Mouse (Mus musculus): ENCODE measurements around the gene Scaf4. TPM values are rescaled to one million over a fixed set of nuclear protein-coding genes. Genes with fewer than 3 reads are reported as not detected.

Gene Scaf4
- polyA plus RNA-seq, 1 experiment: 67.0 TPM

DNA sequence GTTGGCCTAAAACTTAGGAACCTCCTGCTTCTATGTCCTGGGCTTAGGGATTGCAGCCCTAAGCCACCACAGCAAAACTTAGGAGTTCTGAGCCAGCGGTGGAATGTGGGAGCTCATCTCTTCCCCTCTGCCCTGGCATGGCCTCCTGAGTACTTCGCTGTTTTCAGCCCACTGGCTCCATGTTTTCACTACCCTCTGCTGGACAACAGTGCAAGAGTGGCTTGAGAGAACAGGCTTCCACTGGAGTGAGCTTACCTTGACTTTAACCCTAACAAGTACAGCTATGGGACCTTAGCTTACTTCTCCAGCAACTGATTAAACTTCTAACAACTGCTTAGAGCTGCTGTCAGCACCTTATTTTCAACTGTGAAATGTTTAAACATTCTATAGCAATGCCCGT, 49.1 kb downstream of the Scaf4 start:
- no peaks in the 10 kb centered on the region for H3K4me1 ChIP-seq (ENCODE audit: control insufficient read depth, insufficient read depth, low read length)
- no peak overlapping the region for H3K4me3 ChIP-seq (ENCODE audit: control insufficient read depth, low read depth, low read length)
- no peaks in the 10 kb centered on the region for H3K27me3 ChIP-seq (ENCODE audit: control insufficient read depth, insufficient read depth, low read length)
- TF ChIP-seq CTCF (IDR thresholded peaks at IDR 0.05; ENCODE audit: control insufficient read depth, insufficient read depth, insufficient replicate concordance, low read depth, low read length) (no peak), POLR2A (IDR thresholded peaks at IDR 0.05; ENCODE audit: control insufficient read depth, low read depth, low read length) (no peak)
- H3K36me3 ChIP-seq (ENCODE audit: control insufficient read depth, insufficient read depth, low read length): peaks cover 3% of the 10 kb centered on the region; the same call in 1 of the 2 replicates
- H3K27ac ChIP-seq (ENCODE audit: control insufficient read depth, insufficient read depth, low read depth, low read length): peak overlapping the region; percentile 54; the same call in 1 of the 2 replicates

DNA sequence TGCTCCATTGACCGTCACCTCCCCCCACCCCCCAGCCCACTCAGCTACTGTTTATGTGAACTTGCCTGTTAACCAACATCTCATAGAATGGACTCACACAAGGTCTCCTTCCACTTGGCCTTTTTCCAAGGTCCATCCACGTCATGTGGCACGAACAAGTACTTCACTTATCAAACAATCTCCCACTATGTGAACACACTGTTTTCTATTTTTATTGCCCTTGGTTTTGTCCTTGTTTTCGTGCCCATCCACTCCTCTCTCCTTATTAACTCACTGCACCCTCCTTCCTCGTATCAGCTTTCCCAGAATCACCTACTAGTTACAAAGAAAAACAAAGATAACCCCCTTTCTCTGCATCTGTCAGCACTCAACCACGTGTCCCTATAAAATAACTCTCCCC, 49.7 kb downstream of the Scaf4 start:
- H3K36me3 ChIP-seq (ENCODE audit: control insufficient read depth, insufficient read depth, low read length): peaks cover 2% of the 10 kb centered on the region; the same call in 1 of the 2 replicates

DNA sequence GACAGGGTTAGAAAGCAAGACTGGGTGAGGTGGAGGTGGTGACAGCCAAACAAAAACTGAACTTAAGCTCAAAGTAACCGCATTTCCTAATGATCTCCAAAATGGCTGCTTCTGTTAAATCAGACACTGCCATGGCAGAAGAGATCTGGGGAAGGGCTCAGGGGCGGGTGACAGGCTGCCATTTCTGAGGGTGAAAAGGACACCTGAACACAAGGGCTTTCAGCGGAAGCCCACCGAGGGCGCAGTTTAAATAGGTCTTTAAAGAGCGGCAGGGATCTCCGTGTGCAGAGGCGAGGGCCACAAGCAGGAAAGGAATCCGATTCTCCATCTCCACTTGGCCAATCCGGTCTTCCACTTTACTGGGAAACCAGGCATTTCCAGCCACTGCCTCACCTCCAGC, 50.6 kb downstream of the Scaf4 start:
- Histone ChIP-seq H3K36me3 (ENCODE audit: control insufficient read depth, insufficient read depth, low read length) (no peaks in the 10 kb centered on the region), H3K27ac (ENCODE audit: control insufficient read depth, insufficient read depth, low read depth, low read length) (no peak overlapping the region), H3K4me1 (ENCODE audit: control insufficient read depth, insufficient read depth, low read length) (no peaks in the 10 kb centered on the region), H3K27me3 (ENCODE audit: control insufficient read depth, insufficient read depth, low read length) (no peaks in the 10 kb centered on the region), H3K4me3 (ENCODE audit: control insufficient read depth, low read depth, low read length) (no peak overlapping the region)
- TF ChIP-seq POLR2A (IDR thresholded peaks at IDR 0.05; ENCODE audit: control insufficient read depth, low read depth, low read length) (no peak), CTCF (IDR thresholded peaks at IDR 0.05; ENCODE audit: control insufficient read depth, insufficient read depth, insufficient replicate concordance, low read depth, low read length) (no peak)

More for the DNA sequence above, 49.7 kb downstream of the Scaf4 start:
- TF ChIP-seq POLR2A (IDR thresholded peaks at IDR 0.05; ENCODE audit: control insufficient read depth, low read depth, low read length) (no peak), CTCF (IDR thresholded peaks at IDR 0.05; ENCODE audit: control insufficient read depth, insufficient read depth, insufficient replicate concordance, low read depth, low read length) (no peak)
- Histone ChIP-seq H3K4me3 (ENCODE audit: control insufficient read depth, low read depth, low read length) (no peak overlapping the region), H3K27ac (ENCODE audit: control insufficient read depth, insufficient read depth, low read depth, low read length) (no peak overlapping the region), H3K4me1 (ENCODE audit: control insufficient read depth, insufficient read depth, low read length) (no peaks in the 10 kb centered on the region), H3K27me3 (ENCODE audit: control insufficient read depth, insufficient read depth, low read length) (no peaks in the 10 kb centered on the region)

DNA sequence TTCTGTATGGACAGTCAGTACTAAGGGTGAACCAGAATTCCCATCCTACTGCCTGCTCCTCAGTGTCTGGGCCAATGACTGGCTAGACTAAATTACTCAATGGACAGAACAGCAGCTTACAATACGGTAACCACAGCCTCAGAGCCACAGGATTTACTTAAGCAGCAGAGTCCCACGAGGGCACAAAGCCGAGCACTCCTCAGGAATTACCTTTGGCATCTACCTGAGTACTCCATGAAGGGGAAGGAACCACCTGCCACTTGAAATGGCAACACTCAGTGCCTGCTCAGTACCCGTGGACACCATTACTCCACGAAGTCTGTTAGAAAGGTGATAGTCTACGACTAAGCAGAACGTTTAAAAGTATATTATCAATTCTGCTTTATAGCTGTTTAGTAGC, 53.0 kb downstream of the Scaf4 start:
- Histone ChIP-seq H3K27me3 (ENCODE audit: control insufficient read depth, insufficient read depth, low read length) (no peaks in the 10 kb centered on the region), H3K36me3 (ENCODE audit: control insufficient read depth, insufficient read depth, low read length) (no peaks in the 10 kb centered on the region), H3K27ac (ENCODE audit: control insufficient read depth, insufficient read depth, low read depth, low read length) (no peak overlapping the region), H3K4me3 (ENCODE audit: control insufficient read depth, low read depth, low read length) (no peak overlapping the region), H3K4me1 (ENCODE audit: control insufficient read depth, insufficient read depth, low read length) (no peaks in the 10 kb centered on the region)
- no peak for TF ChIP-seq POLR2A (IDR thresholded peaks at IDR 0.05; ENCODE audit: control insufficient read depth, low read depth, low read length)
- no peak for TF ChIP-seq CTCF (IDR thresholded peaks at IDR 0.05; ENCODE audit: control insufficient read depth, insufficient read depth, insufficient replicate concordance, low read depth, low read length)

DNA sequence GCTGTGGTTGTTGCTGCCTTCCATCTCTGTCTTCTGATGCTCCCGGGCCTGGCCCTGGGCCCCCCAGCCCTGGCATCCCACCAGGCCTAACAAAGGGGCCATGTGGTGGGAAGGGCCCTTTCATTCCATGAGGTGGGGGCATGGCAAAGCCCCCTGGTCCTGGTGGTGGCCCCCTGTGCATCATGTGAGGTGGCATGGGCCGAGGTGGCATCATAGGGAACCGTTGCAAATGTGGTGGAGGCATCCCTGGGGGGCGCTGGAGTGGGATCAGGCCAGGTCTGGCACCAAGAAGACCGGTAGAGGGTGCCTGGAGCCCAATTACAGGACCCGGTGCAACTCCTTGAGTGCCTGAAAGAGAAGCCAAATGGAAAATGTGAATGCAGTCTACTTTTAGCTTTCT, 54.4 kb downstream of the Scaf4 start:
- Histone ChIP-seq H3K27me3 (ENCODE audit: control insufficient read depth, insufficient read depth, low read length) (no peaks in the 10 kb centered on the region), H3K27ac (ENCODE audit: control insufficient read depth, insufficient read depth, low read depth, low read length) (no peak overlapping the region), H3K4me3 (ENCODE audit: control insufficient read depth, low read depth, low read length) (no peak overlapping the region), H3K4me1 (ENCODE audit: control insufficient read depth, insufficient read depth, low read length) (no peaks in the 10 kb centered on the region), H3K36me3 (ENCODE audit: control insufficient read depth, insufficient read depth, low read length) (no peaks in the 10 kb centered on the region)
- TF ChIP-seq CTCF (IDR thresholded peaks at IDR 0.05; ENCODE audit: control insufficient read depth, insufficient read depth, insufficient replicate concordance, low read depth, low read length) (no peak), POLR2A (IDR thresholded peaks at IDR 0.05; ENCODE audit: control insufficient read depth, low read depth, low read length) (no peak)

DNA sequence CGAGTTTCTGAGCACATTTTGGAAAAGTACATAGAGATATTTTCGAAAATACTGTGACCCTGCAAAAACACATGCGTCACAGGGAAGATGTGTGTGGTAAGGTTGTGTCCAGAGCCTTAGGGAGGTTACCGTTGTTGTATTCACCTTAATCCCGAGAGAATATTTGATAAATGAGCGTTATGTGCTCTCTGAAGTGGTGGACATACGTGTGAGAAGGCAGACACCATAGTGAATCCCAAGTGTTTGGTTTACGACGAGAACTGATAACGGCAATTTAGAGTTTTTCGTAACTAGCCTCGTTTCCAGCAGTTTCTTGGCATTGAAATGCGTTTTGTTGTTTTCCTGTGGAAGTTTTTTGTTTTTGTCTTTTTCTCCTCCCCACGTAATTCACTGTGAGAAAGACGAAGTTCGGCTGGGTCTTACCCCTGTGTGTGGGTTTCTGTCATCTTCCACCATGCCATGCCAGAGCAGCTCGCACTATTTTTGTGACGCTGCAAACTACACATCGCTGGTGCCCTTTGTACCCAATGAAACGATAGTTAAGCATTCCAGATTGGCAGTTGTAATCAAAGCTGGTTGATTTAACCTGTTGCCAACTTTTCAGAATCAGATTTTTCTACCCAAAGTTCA, 62.7 kb downstream of the Scaf4 start:
- TF ChIP-seq CTCF (IDR thresholded peaks at IDR 0.05; ENCODE audit: control insufficient read depth, insufficient read depth, insufficient replicate concordance, low read depth, low read length): no peak
- no peak for TF ChIP-seq POLR2A (IDR thresholded peaks at IDR 0.05; ENCODE audit: control insufficient read depth, low read depth, low read length)
- H3K4me3 ChIP-seq (ENCODE audit: control insufficient read depth, low read depth, low read length): peak overlapping the region; percentile 94

DNA sequence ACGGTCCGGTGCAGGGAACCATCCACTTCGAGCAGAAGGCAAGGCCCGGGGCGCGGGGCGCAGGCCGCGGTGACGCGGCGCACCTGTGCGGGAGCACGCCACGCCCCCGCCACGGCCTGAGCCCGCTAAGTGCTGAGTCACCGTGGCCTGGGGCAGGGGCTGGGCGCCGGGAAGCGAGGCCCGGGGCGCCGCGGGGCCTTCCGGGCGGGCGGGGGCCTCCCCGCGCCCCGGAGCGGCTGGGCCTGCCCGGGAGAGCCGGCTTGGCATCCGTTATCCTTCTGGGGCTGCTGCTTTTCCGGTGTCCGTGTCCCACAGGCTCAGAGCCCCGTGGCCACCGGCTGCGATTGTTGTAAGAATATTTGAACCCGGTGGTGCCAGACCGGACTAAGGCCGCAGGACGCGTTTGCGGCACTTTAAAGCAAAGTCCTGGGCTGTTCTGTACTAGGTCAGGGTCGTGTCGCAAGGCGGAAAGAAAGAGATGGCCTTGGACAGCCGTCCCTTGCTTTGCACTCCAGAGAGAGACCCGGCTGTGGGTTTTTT, 63.3 kb downstream of the Scaf4 start:
- no peak for TF ChIP-seq CTCF (IDR thresholded peaks at IDR 0.05; ENCODE audit: control insufficient read depth, insufficient read depth, insufficient replicate concordance, low read depth, low read length)
- TF ChIP-seq POLR2A (IDR thresholded peaks at IDR 0.05; ENCODE audit: control insufficient read depth, low read depth, low read length): no peak; the same call in none of the 2 replicates
- H3K27me3 ChIP-seq (ENCODE audit: control insufficient read depth, insufficient read depth, low read length): no peaks in the 10 kb centered on the region
- no peaks in the 10 kb centered on the region for H3K36me3 ChIP-seq (ENCODE audit: control insufficient read depth, insufficient read depth, low read length)
- H3K4me1 ChIP-seq (ENCODE audit: control insufficient read depth, insufficient read depth, low read length): peaks cover 11% of the 10 kb centered on the region
- peak overlapping the region; percentile 98 for H3K27ac ChIP-seq (ENCODE audit: control insufficient read depth, insufficient read depth, low read depth, low read length)
- H3K4me3 ChIP-seq (ENCODE audit: control insufficient read depth, low read depth, low read length): peak overlapping the region; percentile 94

More for the DNA sequence above, 62.7 kb downstream of the Scaf4 start:
- peak overlapping the region; percentile 98 for H3K27ac ChIP-seq (ENCODE audit: control insufficient read depth, insufficient read depth, low read depth, low read length)
- H3K36me3 ChIP-seq (ENCODE audit: control insufficient read depth, insufficient read depth, low read length): no peaks in the 10 kb centered on the region
- H3K4me1 ChIP-seq (ENCODE audit: control insufficient read depth, insufficient read depth, low read length): peaks cover 11% of the 10 kb centered on the region
- H3K27me3 ChIP-seq (ENCODE audit: control insufficient read depth, insufficient read depth, low read length): no peaks in the 10 kb centered on the region
